Mouse (Mus musculus) activated CD4-positive, CD25-positive, alpha-beta regulatory T cell, adult 9 weeks (primary cell): Measurements from ENCODE around the gene 2310030G06Rik. TPM values are rescaled to one million over a fixed set of nuclear protein-coding genes. Genes with fewer than 3 reads are reported as not detected.

Experiments
- polyA plus RNA-seq: library from polyadenylated mRNA; unstranded; fragments of 100-300 nt; shearing (Covaris generic); gene quantifications from one replicate; pipeline ENCODE4 v1.2.1, GENCODE M21; 2017

2310030G06Rik gene
- not detected for polyA plus RNA-seq

GRCm38 (mm10) chr9:50746214-50746677, at the start of gene 2310030G06Rik:
2310030G06Rik (minus strand) TSS chr9:50746536.

GRCm38 (mm10) chr9:50774991-50775612, 28.8 kb upstream of the 2310030G06Rik start, which contains the start of the genes Alg9 and 1110032A03Rik:
Alg9 (plus strand) TSS chr9:50775019.
1110032A03Rik (minus strand) TSS chr9:50775520.

GRCm38 (mm10) chr9:50768107-50769002, 22.0 kb upstream of the 2310030G06Rik start, which contains the start of gene Fdxacb1:
Fdxacb1 (plus strand) TSS chr9:50768236.

GRCm38 (mm10) chr9:50752054-50752602, 5.8 kb upstream of the 2310030G06Rik start, which contains the start of gene Hspb2:
Hspb2 (minus strand) TSS chr9:50752354.

GRCm38 (mm10) chr9:50751323-50751722, 5.0 kb upstream of the 2310030G06Rik start, which contains the start of gene Cryab:
Cryab (plus strand) TSS chr9:50751325.

GRCm38 (mm10) chr9:50738914-50739870, 7.1 kb downstream of the 2310030G06Rik start, which contains the start of gene Dixdc1:
Dixdc1 (minus strand) TSS chr9:50739517.

Other genes with a start within 250 kb of the 2310030G06Rik start
- 145 TPM for gene Pts, start 217.8 kb downstream of the 2310030G06Rik start, polyA plus RNA-seq
- 5.3 TPM for gene Il18, start 191.7 kb downstream of the 2310030G06Rik start, polyA plus RNA-seq
- gene Bco2, start 191.4 kb downstream of the 2310030G06Rik start, polyA plus RNA-seq, result 0.94 TPM
- not detected for gene Tex12, start 185.2 kb downstream of the 2310030G06Rik start, polyA plus RNA-seq
- 171 TPM for gene Sdhd, start 142.7 kb downstream of the 2310030G06Rik start, polyA plus RNA-seq
- gene Timm8b, start 142.6 kb downstream of the 2310030G06Rik start, polyA plus RNA-seq, result 109 TPM
- gene Pih1d2, start 129.2 kb downstream of the 2310030G06Rik start, polyA plus RNA-seq, result 0.77 TPM
- gene Nkapd1, start 129.1 kb downstream of the 2310030G06Rik start, polyA plus RNA-seq, result 20.5 TPM
- gene Dlat, start 86.8 kb downstream of the 2310030G06Rik start, polyA plus RNA-seq, result 36.3 TPM
- gene Dixdc1, start 7.0 kb downstream of the 2310030G06Rik start, polyA plus RNA-seq, result 0.34 TPM
- not detected for gene Cryab, start 4.8 kb upstream of the 2310030G06Rik start, polyA plus RNA-seq
- not detected for gene Hspb2, start 5.8 kb upstream of the 2310030G06Rik start, polyA plus RNA-seq
- 10.1 TPM for gene Fdxacb1, start 21.7 kb upstream of the 2310030G06Rik start, polyA plus RNA-seq
- gene Alg9, start 28.5 kb upstream of the 2310030G06Rik start, polyA plus RNA-seq, result 10.9 TPM
- gene 1110032A03Rik, start 29.0 kb upstream of the 2310030G06Rik start, polyA plus RNA-seq, result 14.7 TPM
- 87.8 TPM for gene Ppp2r1b, start 98.8 kb upstream of the 2310030G06Rik start, polyA plus RNA-seq